Mouse (Mus musculus) myocyte (in vitro differentiated cells): ENCODE data around the gene Trp73. TPM values are rescaled to one million over a fixed set of nuclear protein-coding genes. Genes with fewer than 3 reads are reported as not detected.

Experiments used
- H3K27me3 ChIP-seq: one replicate; pipeline ENCODE4 v1.6.1; 2011; ENCODE audit not compliant: control insufficient read depth, insufficient read depth, insufficient read length
- H3K36me3 ChIP-seq: one replicate; pipeline ENCODE4 v1.6.1; 2011; ENCODE audit not compliant: control insufficient read depth, insufficient read depth
- H3K4me2 ChIP-seq: one replicate; pipeline ENCODE4 v1.6.1; 2011; ENCODE audit warnings: low read depth, control low read depth
- H3K4me3 ChIP-seq: one replicate; pipeline ENCODE4 v1.5.1; 2011; ENCODE audit warnings: mild to moderate bottlenecking, control low read depth, moderate library complexity
- H3K79me2 ChIP-seq: one replicate; pipeline ENCODE4 v1.6.1; 2011; ENCODE audit not compliant: control insufficient read depth, insufficient read depth
- H3ac ChIP-seq: one replicate; pipeline ENCODE4 v1.6.1; 2011; ENCODE audit not compliant: control insufficient read depth, insufficient read length
- CEBPB ChIP-seq: IDR thresholded peaks from 2 replicates; pipeline ENCODE4 v1.6.1; 2011; ENCODE audit warnings: mild to moderate bottlenecking, moderate library complexity; ENCODE audit not compliant: poor library complexity, insufficient read depth, severe bottlenecking
- E2F4 ChIP-seq: IDR thresholded peaks from one replicate; pipeline ENCODE4 v1.6.1; 2011; ENCODE audit warnings: mild to moderate bottlenecking, control low read depth, moderate library complexity; ENCODE audit not compliant: insufficient read depth
- MAX ChIP-seq: IDR thresholded peaks from one replicate; pipeline ENCODE4 v1.6.1; 2011; ENCODE audit warnings: low read depth, mild to moderate bottlenecking, control low read depth
- MYOD1 ChIP-seq, 3 experiments: IDR thresholded peaks; one replicate each; pipeline ENCODE4 v1.6.1; 2011; ENCODE audit warnings: control low read depth in 2 of 3, low read depth in 2 of 3, mild to moderate bottlenecking in 2 of 3, moderate library complexity in 1 of 3; ENCODE audit not compliant: insufficient read length in 2 of 3, control insufficient read depth in 1 of 3
- MYOG ChIP-seq, 3 experiments: IDR thresholded peaks; one replicate each; pipeline ENCODE4 v1.6.1; 2011; ENCODE audit warnings: control low read depth in 2 of 3, low read depth in 2 of 3, mild to moderate bottlenecking in 2 of 3; ENCODE audit not compliant: insufficient read length in 2 of 3, control insufficient read depth in 1 of 3, insufficient read depth in 1 of 3
- POLR2A ChIP-seq: IDR thresholded peaks from one replicate; pipeline ENCODE4 v1.6.1; 2011; ENCODE audit warnings: low read depth, mild to moderate bottlenecking, control low read depth, moderate library complexity; ENCODE audit not compliant: insufficient read length
- POLR2AphosphoS2 ChIP-seq: IDR thresholded peaks from one replicate; pipeline ENCODE4 v1.6.1; 2011; ENCODE audit warnings: low read depth, control low read depth; ENCODE audit not compliant: insufficient read length
- REST ChIP-seq: IDR thresholded peaks from one replicate; pipeline ENCODE4 v1.6.1; 2011; ENCODE audit warnings: mild to moderate bottlenecking, control low read depth, moderate library complexity; ENCODE audit not compliant: insufficient read depth, insufficient read length
- SRF ChIP-seq: IDR thresholded peaks from one replicate; pipeline ENCODE4 v1.6.1; 2011; ENCODE audit warnings: low read depth; ENCODE audit not compliant: control insufficient read depth, insufficient read length
- TCF12 ChIP-seq: IDR thresholded peaks from one replicate; pipeline ENCODE4 v1.6.1; 2011; ENCODE audit warnings: mild to moderate bottlenecking, control low read depth; ENCODE audit not compliant: poor library complexity, insufficient read depth, severe bottlenecking
- TCF3 ChIP-seq: IDR thresholded peaks from one replicate; pipeline ENCODE4 v1.6.1; 2011; ENCODE audit warnings: low read depth, control low read depth; ENCODE audit not compliant: insufficient read length
- USF1 ChIP-seq: IDR thresholded peaks from one replicate; pipeline ENCODE4 v1.6.1; 2011; ENCODE audit warnings: low read depth, mild to moderate bottlenecking, control low read depth, moderate library complexity
- polyA plus RNA-seq: library from polyadenylated mRNA; unstranded; fragments of >200 nt; fragmentation: generic; extraction: Trizol; gene quantifications from one replicate; pipeline ENCODE4 v1.2.1, GENCODE M21; 2012; ENCODE audit warnings: missing spikeins

Trp73 gene
- polyA plus RNA-seq, 1 experiment, result not detected

DNA sequence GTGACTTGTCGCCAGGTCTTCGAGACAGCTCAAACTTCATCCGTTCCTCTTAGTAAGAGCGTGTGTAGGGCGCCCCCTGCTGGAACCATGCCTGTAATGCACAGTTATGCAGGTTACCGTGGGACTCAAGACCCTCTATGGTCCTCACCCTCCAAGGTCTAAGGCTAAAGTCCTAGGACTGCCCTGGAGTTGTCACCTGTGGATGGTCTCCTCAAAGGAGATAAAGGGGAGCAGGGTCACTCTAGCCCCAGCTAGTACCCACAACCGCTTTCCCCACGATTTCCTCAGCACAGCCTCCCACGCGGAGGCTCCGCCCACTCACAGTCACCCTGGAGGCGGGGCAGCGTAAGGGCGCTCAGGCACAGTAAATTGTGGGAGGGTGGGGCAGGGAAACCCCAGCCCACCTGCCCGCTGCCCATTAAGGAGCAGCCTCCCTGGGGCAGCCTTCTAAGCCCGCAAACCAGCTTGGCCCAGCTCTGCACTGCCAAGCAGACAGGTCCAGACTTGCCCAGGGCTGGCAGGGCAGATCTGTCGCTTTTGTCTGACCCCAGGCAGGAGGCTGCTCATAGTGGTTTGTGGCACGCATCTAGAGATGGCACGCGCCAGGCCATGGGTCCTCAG is 34.5 kb downstream of the Trp73 start:
- H3K4me2 ChIP-seq, result no peak overlapping the region
- H3K36me3 ChIP-seq, result no peaks in the 10 kb centered on the region
- H3ac ChIP-seq, result no peak overlapping the region
- H3K27me3 ChIP-seq, result peaks cover 16% of the 10 kb centered on the region
- H3K79me2 ChIP-seq, result no peaks in the 10 kb centered on the region
- TF ChIP-seq TCF12 (no peak), CEBPB (no peak), MYOD1 (IDR thresholded peaks at IDR 0.05; ENCODE audit: control insufficient read depth in 1 of 3, insufficient read length in 2 of 3, low read depth in 2 of 3) (no peak), MAX (no peak), SRF (no peak), POLR2A (no peak), MYOG (IDR thresholded peaks at IDR 0.05; ENCODE audit: control insufficient read depth in 1 of 3, insufficient read depth in 1 of 3, insufficient read length in 2 of 3, low read depth in 2 of 3) (no peak), REST (no peak), E2F4 (no peak), TCF3 (no peak), USF1 (no peak), POLR2AphosphoS2 (no peak)
- no peak overlapping the region for H3K4me3 ChIP-seq

DNA sequence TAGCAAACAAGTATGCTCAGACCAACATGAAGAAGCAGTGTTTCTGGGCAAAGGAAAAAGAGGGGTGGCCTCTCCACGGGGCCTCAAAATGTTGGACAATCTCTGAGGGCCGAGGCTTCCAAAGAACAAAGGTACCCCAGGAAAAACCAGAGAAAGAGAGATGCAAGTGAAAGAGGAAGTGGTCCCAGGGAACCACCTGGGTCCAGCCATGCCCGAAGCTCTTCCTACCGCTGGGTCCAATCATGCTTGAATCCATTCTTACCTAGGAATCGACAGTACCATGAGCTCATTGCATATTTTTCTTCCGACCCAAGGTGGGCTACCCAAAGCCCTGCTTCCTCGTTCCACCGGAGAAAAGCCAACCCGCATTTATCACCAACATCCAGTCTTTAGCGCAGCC is 36.1 kb downstream of the Trp73 start:
- no peaks in the 10 kb centered on the region for H3K79me2 ChIP-seq
- TF ChIP-seq TCF12 (no peak), TCF3 (no peak), MAX (no peak), MYOD1 (IDR thresholded peaks at IDR 0.05; ENCODE audit: control insufficient read depth in 1 of 3, insufficient read length in 2 of 3, low read depth in 2 of 3) (no peak), POLR2A (no peak), SRF (no peak), USF1 (no peak), MYOG (IDR thresholded peaks at IDR 0.05; ENCODE audit: control insufficient read depth in 1 of 3, insufficient read depth in 1 of 3, insufficient read length in 2 of 3, low read depth in 2 of 3) (no peak), E2F4 (no peak), CEBPB (no peak), REST (no peak), POLR2AphosphoS2 (no peak)
- H3K36me3 ChIP-seq, result no peaks in the 10 kb centered on the region
- H3K4me2 ChIP-seq, result no peak overlapping the region
- H3ac ChIP-seq, result no peak overlapping the region
- no peak overlapping the region for H3K4me3 ChIP-seq
- peaks cover under 1% of the 10 kb centered on the region for H3K27me3 ChIP-seq

DNA sequence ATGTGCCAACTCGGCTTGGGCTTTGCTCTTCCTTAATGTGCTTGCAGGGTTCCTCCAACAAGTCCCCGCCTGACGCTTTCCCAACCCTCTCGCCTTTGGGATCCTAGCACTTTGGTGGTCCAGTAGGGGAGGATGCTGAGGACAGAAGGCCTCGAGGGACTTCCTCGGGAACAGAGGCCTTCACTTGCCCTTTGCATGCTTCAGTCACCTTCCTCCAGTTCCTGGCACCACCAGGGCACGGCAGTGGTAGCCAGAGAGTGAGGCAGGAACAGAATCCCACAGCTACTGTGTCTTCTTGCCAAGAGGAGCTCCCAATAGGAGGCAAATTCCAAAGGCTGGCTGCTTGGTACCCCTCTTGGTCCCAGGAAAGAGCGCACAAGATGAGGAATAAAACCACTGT is 36.6 kb downstream of the Trp73 start:
- H3K27me3 ChIP-seq, result no peaks in the 10 kb centered on the region
- H3K79me2 ChIP-seq, result no peaks in the 10 kb centered on the region
- H3K4me3 ChIP-seq, result no peak overlapping the region
- no peaks in the 10 kb centered on the region for H3K36me3 ChIP-seq
- H3K4me2 ChIP-seq, result no peak overlapping the region
- TF ChIP-seq POLR2A (no peak), TCF12 (no peak), CEBPB (no peak), USF1 (no peak), E2F4 (no peak), MAX (no peak), REST (no peak), MYOG (IDR thresholded peaks at IDR 0.05; ENCODE audit: control insufficient read depth in 1 of 3, insufficient read depth in 1 of 3, insufficient read length in 2 of 3, low read depth in 2 of 3) (no peak), MYOD1 (IDR thresholded peaks at IDR 0.05; ENCODE audit: control insufficient read depth in 1 of 3, insufficient read length in 2 of 3, low read depth in 2 of 3) (no peak), POLR2AphosphoS2 (no peak), TCF3 (no peak)
- no peak overlapping the region for H3ac ChIP-seq

DNA sequence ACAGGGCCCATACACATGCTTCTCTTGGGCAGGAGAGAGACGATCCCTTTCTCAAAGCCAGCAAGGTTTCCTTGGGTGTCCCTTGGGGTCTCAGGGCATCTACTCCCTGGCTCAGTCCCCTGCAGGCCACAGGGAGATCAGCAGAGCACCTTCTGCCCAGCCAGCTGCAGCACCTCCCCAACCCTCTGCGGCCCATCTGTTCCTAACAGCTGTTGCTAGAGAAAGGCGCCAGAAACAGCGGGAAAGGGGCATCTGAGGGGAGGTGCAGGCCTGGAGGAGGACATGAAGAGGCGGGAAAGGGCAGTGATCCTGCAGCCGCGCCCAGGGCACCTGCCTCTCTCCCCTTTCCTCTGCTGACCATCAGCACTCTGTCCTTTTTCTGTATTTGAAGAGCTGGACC is 40.6 kb downstream of the Trp73 start:
- H3K27me3 ChIP-seq, result no peaks in the 10 kb centered on the region

DNA sequence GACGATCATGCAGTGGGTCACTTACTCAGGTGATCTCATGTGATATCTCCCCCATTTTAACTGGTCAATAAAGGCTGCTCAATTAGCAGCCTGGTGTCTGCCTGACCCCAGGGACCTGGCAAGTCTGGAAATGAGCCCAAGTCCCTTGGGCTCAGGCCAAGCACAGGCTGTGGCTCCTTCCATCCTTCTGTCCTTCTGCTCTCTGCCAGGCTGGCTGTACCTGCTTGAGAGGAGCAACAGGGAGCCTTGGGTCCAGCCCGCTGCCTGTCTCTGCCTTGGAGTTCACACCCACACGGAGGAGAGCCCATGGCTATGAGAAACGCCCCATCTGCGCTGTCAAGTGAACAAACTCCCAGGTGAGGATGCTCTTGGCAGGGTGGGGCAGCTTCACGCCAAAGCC is 43.9 kb downstream of the Trp73 start:
- no peak for TF ChIP-seq USF1
- TF ChIP-seq MYOD1 (IDR thresholded peaks at IDR 0.05; ENCODE audit: control insufficient read depth in 1 of 3, insufficient read length in 2 of 3, low read depth in 2 of 3), result no peak
- TF ChIP-seq CEBPB, result no peak
- no peak for TF ChIP-seq TCF12
- no peak for TF ChIP-seq SRF
- TF ChIP-seq POLR2AphosphoS2, result no peak
- TF ChIP-seq TCF3, result no peak
- TF ChIP-seq REST, result no peak
- TF ChIP-seq E2F4, result no peak
- TF ChIP-seq MAX, result no peak
- no peak for TF ChIP-seq POLR2A
- TF ChIP-seq MYOG (IDR thresholded peaks at IDR 0.05; ENCODE audit: control insufficient read depth in 1 of 3, insufficient read depth in 1 of 3, insufficient read length in 2 of 3, low read depth in 2 of 3), result no peak
- H3K27me3 ChIP-seq, result no peaks in the 10 kb centered on the region

More for the DNA sequence above, 40.6 kb downstream of the Trp73 start:
- no peak overlapping the region for H3ac ChIP-seq
- H3K4me2 ChIP-seq, result no peak overlapping the region
- H3K79me2 ChIP-seq, result no peaks in the 10 kb centered on the region
- no peaks in the 10 kb centered on the region for H3K36me3 ChIP-seq
- H3K4me3 ChIP-seq, result no peak overlapping the region
- TF ChIP-seq E2F4, result no peak
- no peak for TF ChIP-seq SRF
- no peak for TF ChIP-seq TCF12
- TF ChIP-seq CEBPB, result no peak
- no peak for TF ChIP-seq POLR2A

More for the DNA sequence above, 43.9 kb downstream of the Trp73 start:
- no peak overlapping the region for H3K4me2 ChIP-seq
- no peaks in the 10 kb centered on the region for H3K79me2 ChIP-seq
- H3K4me3 ChIP-seq, result no peak overlapping the region
- no peak overlapping the region for H3ac ChIP-seq
- H3K36me3 ChIP-seq, result no peaks in the 10 kb centered on the region
